Comparison of ENCODE assay signal across 17 mouse cellular contexts in the genomic region with DNA sequence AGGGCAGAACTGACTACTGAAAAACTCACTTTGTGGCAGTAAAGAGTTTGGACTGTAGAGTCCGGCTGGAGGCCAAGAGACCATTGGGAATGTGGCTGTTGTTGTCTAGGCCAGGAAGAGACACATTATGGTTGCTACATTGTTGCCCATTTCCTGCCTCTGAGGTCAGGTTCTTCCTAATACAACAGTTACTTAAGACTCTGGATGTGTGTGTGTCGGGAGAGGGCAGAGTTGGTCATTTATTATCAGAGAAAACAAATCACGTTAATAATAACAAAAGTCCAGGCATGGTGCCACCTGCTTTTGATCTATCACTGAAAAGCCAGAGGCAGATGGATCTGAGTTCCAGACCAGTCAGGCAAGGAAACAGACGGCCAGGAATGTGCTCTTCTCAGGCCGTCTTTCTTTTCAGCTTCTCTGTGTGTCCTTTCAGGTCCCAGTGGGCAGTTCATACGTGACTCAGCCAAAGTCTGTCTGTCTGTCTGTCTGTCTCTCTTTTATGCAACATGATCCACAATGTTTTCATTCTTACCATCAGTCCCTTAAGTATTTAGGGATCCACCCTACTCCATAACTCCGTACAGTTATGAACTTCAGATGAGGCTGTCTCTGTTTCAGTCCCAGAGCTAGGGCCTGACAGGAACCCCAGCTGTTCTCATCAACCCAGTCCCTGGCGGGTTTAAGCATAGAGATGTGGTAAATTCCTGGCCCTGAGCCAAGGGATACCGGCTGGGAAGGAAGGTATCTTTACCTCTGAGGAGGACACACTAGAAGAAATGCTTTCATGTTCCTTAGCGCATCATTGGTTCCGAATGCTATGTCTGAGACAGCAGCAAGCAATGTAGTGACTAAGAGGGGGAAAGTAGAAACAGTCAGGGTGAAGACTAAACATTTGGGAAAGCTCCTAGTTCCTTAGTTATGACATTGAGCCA. TPM values are rescaled to one million over a fixed set of nuclear protein-coding genes. Genes with fewer than 3 reads are reported as not detected.
DNase-seq lines count a peak whose midpoint lies in the region; ATAC-seq lines count a peak whose summit lies in the region.
"Had no signal": no experiment of that assay in that cellular context is flagged by ENCODE, and none has a peak within 500 bp of the region (broad histone marks: within the 10 kb centered on the region; RNA-seq: fewer than 3 reads in every experiment).

No protein-coding gene starts in this region.

- peak; percentile 7 for DNase-seq in embryonic facial prominence, embryonic 11.5 days (ENCODE audit: low spot score)
- DNase-seq in embryonic facial prominence, embryonic 10.5 days (ENCODE audit: low spot score): no peak
- peak; percentile 77 for DNase-seq in testis, postnatal 14 days (ENCODE audit: low spot score)
- DNase-seq in testis, postnatal 10 days (ENCODE audit: low spot score): no peak
- DNase-seq in lung, postnatal 25 days (ENCODE audit: low spot score): peak; percentile 71
- DNase-seq in right cerebral cortex, adult 18-20 months: no peak
- DNase-seq in B cell, adult 2 months: no peak
- DNase-seq in spleen, postnatal 4 days (ENCODE audit: low spot score in 2 of 2): no peak
- DNase-seq: cerebellum, adult 18-20 months; layer of hippocampus, postnatal 36 days; thymus, postnatal 25 days had no signal

- no peak overlapping the region for H3K9ac ChIP-seq in embryonic facial prominence, embryonic 11.5 days (replicated peaks; ENCODE audit: low read length)
- H3K9ac ChIP-seq: hindbrain, embryonic 12.5 days; liver, embryonic 15.5 days had no signal

- no peaks in the 10 kb centered on the region for H3K27me3 ChIP-seq in embryonic facial prominence, embryonic 11.5 days (ENCODE audit: control insufficient read depth, insufficient read depth, low read length)
- no peaks in the 10 kb centered on the region for H3K27me3 ChIP-seq in embryonic facial prominence, embryonic 10.5 days (replicated peaks; ENCODE audit: low read depth, poor library complexity, severe bottlenecking)
- H3K27me3 ChIP-seq: hindbrain, embryonic 12.5 days; liver, embryonic 15.5 days had no signal

- no peak overlapping the region for H3K27ac ChIP-seq in embryonic facial prominence, embryonic 11.5 days (replicated peaks; ENCODE audit: low read depth, low read length)
- H3K27ac ChIP-seq in embryonic facial prominence, embryonic 10.5 days (replicated peaks): no peak overlapping the region
- H3K27ac ChIP-seq: hindbrain, embryonic 12.5 days; limb, embryonic 10.5 days; liver, embryonic 15.5 days; midbrain, embryonic 10.5 days had no signal

- no peaks in the 10 kb centered on the region for H3K9me3 ChIP-seq in embryonic facial prominence, embryonic 11.5 days (replicated peaks; ENCODE audit: control insufficient read depth, low read length)
- no peaks in the 10 kb centered on the region for H3K9me3 ChIP-seq in embryonic facial prominence, embryonic 10.5 days
- H3K9me3 ChIP-seq: hindbrain, embryonic 12.5 days; limb, embryonic 10.5 days; liver, embryonic 15.5 days; midbrain, embryonic 10.5 days had no signal

- 60% methylated on average over 11 of the region's 11 CpGs for WGBS in embryonic facial prominence, embryonic 11.5 days
- 65% methylated on average over 11 of the region's 11 CpGs for WGBS in embryonic facial prominence, embryonic 10.5 days

- H3K4me2 ChIP-seq in embryonic facial prominence, embryonic 11.5 days (ENCODE audit: low read depth, low read length): no peak overlapping the region
- H3K4me2 ChIP-seq: hindbrain, embryonic 12.5 days; liver, embryonic 15.5 days had no signal

- no peaks in the 10 kb centered on the region for H3K36me3 ChIP-seq in embryonic facial prominence, embryonic 11.5 days (replicated peaks; ENCODE audit: control insufficient read depth, insufficient read depth, low read depth, low read length)
- no peaks in the 10 kb centered on the region for H3K36me3 ChIP-seq in embryonic facial prominence, embryonic 10.5 days (replicated peaks)
- H3K36me3 ChIP-seq: hindbrain, embryonic 12.5 days; limb, embryonic 10.5 days; liver, embryonic 15.5 days; midbrain, embryonic 10.5 days had no signal

- no peaks in the 10 kb centered on the region for H3K4me1 ChIP-seq in embryonic facial prominence, embryonic 11.5 days (ENCODE audit: control insufficient read depth, insufficient read depth, low read length)
- H3K4me1 ChIP-seq in embryonic facial prominence, embryonic 10.5 days: no peaks in the 10 kb centered on the region
- H3K4me1 ChIP-seq: hindbrain, embryonic 12.5 days; limb, embryonic 10.5 days; liver, embryonic 15.5 days; midbrain, embryonic 10.5 days had no signal

- ATAC-seq in embryonic facial prominence, embryonic 11.5 days (replicated peaks; ENCODE audit: insufficient number of reproducible peaks, low FRiP score, low TSS enrichment, low read depth): no peak
- ATAC-seq: CD4-positive, CD25-positive, alpha-beta regulatory T cell, adult 4 months; intestine, postnatal 0 days had no signal

- H3K4me3 ChIP-seq in embryonic facial prominence, embryonic 11.5 days (ENCODE audit: low read depth, low read length): no peak overlapping the region
- no peak overlapping the region for H3K4me3 ChIP-seq in embryonic facial prominence, embryonic 10.5 days
- H3K4me3 ChIP-seq: hindbrain, embryonic 12.5 days; limb, embryonic 10.5 days; liver, embryonic 15.5 days; midbrain, embryonic 10.5 days had no signal

RNA-seq across cellular contexts. Expression of a gene that starts 18.9 kb away (rescaled TPM):
- 0.81 TPM in 1 of 2 replicates, not detected in the other for polyA plus RNA-seq in embryonic facial prominence, embryonic 11.5 days (2014; fragmentation: Nextera tagmentation; extraction: Ambion mirVana)
- 0.72 and 1.2 TPM in 2 replicates for polyA plus RNA-seq in embryonic facial prominence, embryonic 10.5 days (2016; fragmentation: Nextera tagmentation; extraction: Ambion mirVana)
- polyA plus RNA-seq: CD4-positive, CD25-positive, alpha-beta regulatory T cell, adult 4 months had no signal

RNA-seq across cellular contexts. Expression of a gene that starts 27.2 kb away (rescaled TPM):
- 8.5 and 13.4 TPM in 2 replicates for polyA plus RNA-seq in embryonic facial prominence, embryonic 11.5 days (2014; fragmentation: Nextera tagmentation; extraction: Ambion mirVana)
- 11.6 and 11.7 TPM in 2 replicates for polyA plus RNA-seq in embryonic facial prominence, embryonic 10.5 days (2016; fragmentation: Nextera tagmentation; extraction: Ambion mirVana)

RNA-seq across cellular contexts. Expression of a gene that starts 36.0 kb away (rescaled TPM):
- polyA plus RNA-seq in embryonic facial prominence, embryonic 11.5 days (2014; fragmentation: Nextera tagmentation; extraction: Ambion mirVana): 6.7 and 6.9 TPM in 2 replicates
- polyA plus RNA-seq in embryonic facial prominence, embryonic 10.5 days (2016; fragmentation: Nextera tagmentation; extraction: Ambion mirVana): 5.0 and 7.2 TPM in 2 replicates

RNA-seq across cellular contexts. Expression of a gene that starts 37.6 kb away (rescaled TPM):
- polyA plus RNA-seq in embryonic facial prominence, embryonic 11.5 days (2014; fragmentation: Nextera tagmentation; extraction: Ambion mirVana): 0.72 and 1.3 TPM in 2 replicates
- polyA plus RNA-seq in embryonic facial prominence, embryonic 10.5 days (2016; fragmentation: Nextera tagmentation; extraction: Ambion mirVana): 0.26 TPM in 1 of 2 replicates, not detected in the other
- polyA plus RNA-seq: CD4-positive, CD25-positive, alpha-beta regulatory T cell, adult 4 months; limb, embryonic 10.5 days had no signal

RNA-seq across cellular contexts. Expression of a gene that starts 44.1 kb away (rescaled TPM):
- polyA plus RNA-seq in embryonic facial prominence, embryonic 11.5 days (2014; fragmentation: Nextera tagmentation; extraction: Ambion mirVana): 195 and 211 TPM in 2 replicates
- 210 and 215 TPM in 2 replicates for polyA plus RNA-seq in embryonic facial prominence, embryonic 10.5 days (2016; fragmentation: Nextera tagmentation; extraction: Ambion mirVana)

Comparison
In these comparisons a context has a peak if more than half of its experiments do, and no peak if none do; other contexts are left out.
1. DNase-seq: peak in embryonic facial prominence, embryonic 11.5 days (single experiment), testis, postnatal 14 days (single experiment) and lung, postnatal 25 days (single experiment); none in embryonic facial prominence, embryonic 10.5 days (single experiment), testis, postnatal 10 days (single experiment), right cerebral cortex, adult 18-20 months (single experiment), B cell, adult 2 months (0 of 2) and spleen, postnatal 4 days (0 of 2).